Mouse (Mus musculus): ENCODE data around the gene Olfr883.

The Olfr883 gene

GRCm38 (mm10) chr9:38025508-38025907 lies at the start of gene Olfr883:
Gene Olfr883, plus strand, starts transcription at chr9:38025808.
- DNase-seq, result no peak

GRCm38 (mm10) chr9:37991525-37991924 lies 34.1 kb upstream of the Olfr883 start, which contains the start of gene Olfr881:
Gene Olfr881, plus strand, starts transcription at chr9:37991825.
- no peak for DNase-seq

DNA sequence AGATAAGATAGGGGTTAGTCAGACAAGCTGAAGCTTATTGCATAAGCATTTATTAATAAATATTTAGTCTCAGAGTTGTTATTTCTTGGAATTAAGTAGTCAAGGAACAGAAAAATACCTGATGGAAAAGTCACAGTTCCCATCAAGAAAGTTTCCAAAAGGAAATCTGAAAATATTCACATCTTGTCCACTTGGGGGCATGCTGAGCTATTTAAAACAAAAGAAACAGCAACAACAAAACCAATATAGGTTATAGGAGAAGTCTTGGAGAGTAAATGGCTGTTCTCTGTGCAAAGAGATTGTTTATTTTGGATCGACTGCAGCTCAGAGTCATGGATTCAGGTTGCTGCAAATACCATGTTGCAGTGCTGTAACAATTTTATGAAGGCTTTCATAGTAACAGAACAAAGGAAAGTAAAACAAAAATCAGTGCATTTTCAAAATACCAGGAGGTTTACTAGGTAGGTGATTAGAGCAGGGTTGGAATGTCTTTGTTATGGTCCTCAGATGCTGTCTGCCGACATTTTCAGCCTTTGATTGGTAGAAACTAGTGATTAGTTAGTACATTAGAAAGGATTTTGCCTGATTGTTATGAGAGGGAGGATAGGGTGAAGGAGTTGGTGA lies 26.9 kb upstream of the Olfr883 start:
- DNase-seq, result no peak

DNA sequence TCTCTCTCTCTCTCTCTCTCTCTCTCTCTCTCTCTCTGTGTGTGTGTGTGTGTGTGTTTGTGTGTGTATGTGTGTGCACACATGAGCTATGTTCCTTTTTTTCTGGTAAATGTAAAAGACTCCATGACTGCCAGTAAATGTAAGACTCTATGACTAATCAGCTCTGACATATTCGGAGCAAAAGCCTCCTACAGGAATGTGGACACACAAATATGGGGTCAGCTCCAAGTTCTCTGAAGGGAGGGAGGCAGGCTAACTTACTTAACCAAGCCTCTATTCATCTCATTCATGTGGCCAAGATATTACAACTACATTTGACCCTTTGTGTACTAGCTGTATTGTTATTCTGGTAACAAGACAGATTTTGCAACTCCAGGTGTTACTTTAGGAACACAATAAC lies 25.6 kb upstream of the Olfr883 start:
- DNase-seq, result no peak

GRCm38 (mm10) chr9:38046255-38046654 lies 20.6 kb downstream of the Olfr883 start, which contains the start of gene Olfr884:
Gene Olfr884, plus strand, starts transcription at chr9:38046555.
- no peak for DNase-seq

DNA sequence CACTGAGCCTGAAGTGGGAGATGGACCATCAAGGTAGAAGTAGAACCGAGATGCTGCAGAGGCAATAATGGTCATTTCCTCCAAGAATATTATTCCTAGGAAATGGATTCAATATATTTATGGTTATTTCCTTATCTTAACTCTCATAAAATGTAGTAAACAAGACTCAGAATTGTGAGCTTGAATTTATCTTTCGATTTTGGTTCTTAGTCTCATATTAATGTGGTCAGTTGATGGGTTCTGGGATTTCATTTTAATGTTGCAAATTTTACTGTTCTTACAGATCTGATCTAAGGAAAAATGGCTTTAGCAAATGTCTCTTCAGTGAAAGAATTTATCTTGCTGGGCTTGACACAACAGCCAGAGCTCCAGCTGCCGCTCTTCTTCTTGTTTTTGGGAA lies 35.4 kb downstream of the Olfr883 start, which contains the start of gene Olfr885:
Gene Olfr885, plus strand, starts transcription at position 301 of the 400 bp plus-strand sequence.
- no peak for DNase-seq
